Mouse (Mus musculus): ENCODE data around the gene Syt13.

Syt13 gene

DNA sequence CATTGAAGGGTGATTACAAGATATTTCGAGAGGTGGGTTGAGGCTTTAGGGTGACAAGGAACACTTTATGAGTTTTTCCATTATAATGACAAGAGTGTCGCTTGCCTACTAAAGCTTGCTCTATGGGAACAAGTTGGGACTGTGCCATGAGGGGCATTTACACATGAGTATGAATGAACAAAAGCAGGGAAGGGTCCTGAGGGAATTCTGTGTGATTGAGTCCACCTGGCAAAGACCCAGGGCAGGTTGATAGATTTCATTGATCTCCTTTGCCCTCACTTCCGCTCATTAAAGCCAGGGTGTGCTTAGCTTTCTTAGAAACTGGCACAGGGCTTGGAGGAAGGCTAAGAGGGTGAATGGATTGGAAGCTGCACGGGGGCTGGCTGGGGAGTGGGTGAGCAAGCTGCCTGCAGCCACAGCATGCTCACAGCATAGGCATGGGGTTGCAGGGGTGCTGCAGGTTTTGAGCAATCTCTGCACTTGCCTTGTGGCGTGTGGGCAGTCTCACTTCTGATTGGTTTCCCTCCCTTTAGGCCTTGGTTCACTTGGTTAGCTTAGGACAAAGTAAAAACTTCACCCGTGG lies 9.9 kb downstream of the Syt13 start:
- no peak for DNase-seq (ENCODE audit: low spot score)

DNA sequence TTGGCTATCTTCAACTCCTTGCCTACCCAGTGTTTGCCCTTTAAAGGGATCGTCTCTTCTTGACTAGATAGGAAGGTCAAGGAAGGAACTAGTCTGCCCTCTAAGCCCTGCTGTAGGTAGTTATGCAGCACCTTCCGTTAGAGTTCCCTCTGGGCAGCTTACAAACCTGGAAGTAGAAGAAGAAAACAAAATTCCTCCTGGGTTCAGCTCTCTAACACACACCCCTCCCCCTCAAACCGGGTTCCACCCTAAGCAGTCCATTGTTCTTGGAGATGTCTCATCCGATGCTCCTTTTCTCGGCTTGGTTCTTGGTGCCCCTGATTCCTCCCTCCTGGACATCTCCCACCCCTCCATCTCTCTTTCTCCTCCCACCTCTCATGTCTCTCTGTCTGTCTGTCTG lies 14.8 kb downstream of the Syt13 start:
- no peak for DNase-seq (ENCODE audit: low spot score)

DNA sequence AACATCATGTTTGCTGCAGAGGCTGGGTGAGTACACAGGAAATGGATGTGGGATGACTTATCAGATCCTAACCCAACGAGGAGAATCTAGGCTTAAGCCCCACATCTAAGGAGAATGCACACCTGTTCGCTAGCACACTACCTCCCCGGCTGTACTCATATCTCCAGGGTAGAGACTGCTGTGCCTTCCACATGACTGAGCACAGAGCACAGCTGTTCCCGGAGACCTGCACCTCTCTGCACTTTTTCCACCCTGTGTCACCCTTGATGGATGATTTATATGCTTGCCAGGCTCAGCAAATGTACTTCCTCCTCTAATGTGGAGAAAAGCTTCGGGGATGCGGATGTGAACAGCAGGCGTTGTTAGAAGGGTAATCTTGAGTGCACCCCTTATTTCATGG lies 16.2 kb downstream of the Syt13 start:
- DNase-seq (ENCODE audit: low spot score), result no peak

DNA sequence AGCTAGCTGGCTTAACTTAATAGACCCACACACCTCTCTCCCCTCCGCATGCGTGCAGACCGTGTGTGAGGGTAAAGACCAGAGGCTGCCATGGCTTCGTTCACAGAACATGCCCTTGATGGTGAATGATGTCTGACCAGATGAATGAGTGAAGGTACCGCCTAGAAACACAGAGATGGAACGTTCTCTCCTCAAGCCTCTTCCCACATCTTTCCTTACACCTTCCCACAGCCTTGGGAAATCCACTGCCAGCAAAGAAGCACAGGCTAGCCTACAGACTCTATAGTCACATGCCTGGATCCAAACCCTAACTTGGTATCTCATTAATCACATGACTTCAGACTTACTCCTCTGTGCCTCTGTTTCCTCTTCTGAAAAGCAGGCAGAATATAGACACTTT lies 18.5 kb downstream of the Syt13 start:
- DNase-seq (ENCODE audit: low spot score), result no peak

DNA sequence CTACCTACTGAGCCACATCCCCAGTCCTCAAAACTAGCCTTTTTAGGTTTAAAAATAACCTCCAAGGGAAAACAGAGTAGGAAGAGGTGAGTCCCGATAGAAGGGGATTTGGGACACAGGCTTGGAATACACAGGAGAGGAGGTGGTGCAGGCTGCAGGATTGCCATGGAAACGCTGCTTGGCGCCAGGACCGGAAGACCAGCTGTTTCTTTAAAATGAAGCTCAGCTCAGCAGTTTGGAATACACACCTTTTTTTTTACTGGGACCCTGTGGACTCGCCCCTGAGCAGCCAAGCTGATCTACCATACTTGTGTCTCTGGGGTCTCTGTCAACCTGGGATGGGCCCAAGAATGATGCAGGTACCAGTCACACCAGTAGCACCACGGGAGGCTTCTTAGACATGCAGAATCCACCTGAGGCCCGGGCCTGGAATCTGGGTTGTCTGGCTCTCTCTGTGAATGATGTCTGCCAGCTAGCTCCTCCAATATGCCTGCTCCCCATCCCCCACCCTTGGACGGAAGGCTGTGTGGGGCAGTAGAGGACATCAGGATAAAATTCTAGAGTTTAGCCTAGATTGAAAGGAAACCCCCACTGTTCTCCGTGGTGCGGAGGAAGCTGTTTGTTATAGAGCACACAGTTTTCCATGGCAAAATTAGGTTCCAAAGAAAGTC lies 19.5 kb downstream of the Syt13 start:
- DNase-seq (ENCODE audit: low spot score), result peak; percentile 51

DNA sequence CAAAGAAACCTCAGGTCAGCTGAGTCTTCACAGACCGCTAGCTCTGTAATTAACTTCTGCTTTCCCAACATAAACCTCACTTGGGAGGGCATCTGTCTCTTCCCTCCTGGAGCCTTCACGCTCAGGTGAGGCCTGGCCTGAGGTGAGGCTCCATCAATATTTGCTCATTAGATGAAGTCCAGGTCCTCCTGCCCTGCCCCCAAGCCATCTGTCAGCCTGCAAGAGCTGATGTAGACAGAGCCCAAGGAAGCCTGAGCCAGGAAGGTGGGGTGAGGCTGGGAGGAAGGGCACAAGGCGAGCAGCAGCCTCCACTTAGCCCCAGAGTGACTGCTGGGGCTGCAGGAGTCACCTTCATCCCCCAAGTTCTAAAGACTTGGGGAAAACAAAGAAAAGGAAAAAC lies 20.6 kb downstream of the Syt13 start:
- DNase-seq (ENCODE audit: low spot score), result no peak

DNA sequence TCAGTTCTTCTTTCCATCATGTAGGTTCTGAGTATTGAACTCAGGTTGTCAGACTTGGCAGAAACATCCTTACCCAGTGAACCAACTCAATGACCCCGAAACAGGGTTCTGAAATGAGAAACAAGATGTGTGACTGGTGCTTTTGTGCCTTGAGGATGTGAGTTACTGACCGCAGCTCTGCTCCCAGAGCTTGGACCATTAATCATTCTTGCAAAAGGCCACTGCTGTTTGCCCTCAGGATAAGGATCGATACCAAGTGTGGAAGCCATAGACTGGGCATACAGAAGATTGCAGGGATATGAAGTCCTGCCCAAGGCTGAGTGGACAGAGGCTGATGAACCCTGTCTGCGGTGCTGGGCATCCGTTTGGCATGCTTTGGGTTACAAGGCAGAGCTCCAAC lies 23.2 kb downstream of the Syt13 start:
- DNase-seq (ENCODE audit: low spot score), result no peak

DNA sequence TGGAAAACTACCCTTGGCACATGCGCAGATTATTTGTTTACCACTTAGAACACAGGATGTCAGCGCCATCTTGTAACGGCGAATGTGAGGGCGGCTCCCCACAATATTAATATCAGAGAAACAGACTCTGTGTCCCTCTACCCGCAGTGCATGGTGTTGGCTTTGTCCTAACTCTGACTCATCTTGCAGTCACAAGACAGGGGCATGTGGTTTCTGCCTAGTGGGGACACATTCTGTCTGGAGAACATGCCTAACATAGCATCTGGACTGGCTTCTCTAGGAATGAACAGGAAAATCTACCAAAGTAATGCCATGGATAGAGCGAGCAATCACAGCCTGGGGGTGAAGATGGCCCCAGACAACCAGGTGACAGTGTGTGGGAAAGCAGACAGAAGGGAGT lies 23.9 kb downstream of the Syt13 start:
- DNase-seq (ENCODE audit: low spot score), result no peak

DNA sequence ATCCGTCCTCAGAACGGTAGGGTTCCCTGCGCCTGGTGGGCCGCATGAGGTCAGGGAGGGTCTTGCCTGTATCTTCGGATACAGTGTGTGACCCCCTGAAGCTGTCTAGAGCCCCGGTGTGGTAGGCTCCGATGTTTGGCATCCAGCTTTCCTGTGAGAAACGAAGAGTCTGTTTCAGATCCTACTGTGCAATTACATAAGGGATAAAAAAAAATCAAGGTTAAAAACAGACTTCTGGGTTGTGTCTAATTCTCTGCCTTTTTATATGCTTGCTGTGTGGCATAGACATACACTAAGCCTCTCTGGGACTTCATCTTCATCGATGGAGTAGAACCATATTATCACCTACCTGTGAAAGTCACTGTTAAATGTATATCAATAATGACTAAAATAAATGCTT lies 26.1 kb downstream of the Syt13 start:
- DNase-seq (ENCODE audit: low spot score), result no peak

DNA sequence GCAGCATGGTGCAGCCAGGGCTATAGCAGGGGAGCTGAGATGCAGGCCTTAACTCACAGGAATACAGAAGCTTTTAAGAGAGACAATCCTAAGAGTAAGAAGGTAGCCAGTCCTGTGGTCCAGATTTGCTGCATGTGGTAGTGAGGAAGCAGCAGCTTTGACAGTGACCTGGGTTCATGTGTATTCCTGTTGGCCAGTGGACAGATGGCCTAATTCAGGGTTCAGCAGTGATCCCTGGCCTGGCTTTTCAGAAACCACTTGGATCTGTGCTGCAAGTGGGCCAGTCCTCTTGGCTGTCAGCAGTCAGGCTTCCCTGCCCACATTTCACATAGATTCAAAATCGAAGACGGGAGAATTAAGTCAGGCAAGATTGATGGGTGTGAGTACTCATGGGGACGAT lies 26.6 kb downstream of the Syt13 start:
- no peak for DNase-seq (ENCODE audit: low spot score)

DNA sequence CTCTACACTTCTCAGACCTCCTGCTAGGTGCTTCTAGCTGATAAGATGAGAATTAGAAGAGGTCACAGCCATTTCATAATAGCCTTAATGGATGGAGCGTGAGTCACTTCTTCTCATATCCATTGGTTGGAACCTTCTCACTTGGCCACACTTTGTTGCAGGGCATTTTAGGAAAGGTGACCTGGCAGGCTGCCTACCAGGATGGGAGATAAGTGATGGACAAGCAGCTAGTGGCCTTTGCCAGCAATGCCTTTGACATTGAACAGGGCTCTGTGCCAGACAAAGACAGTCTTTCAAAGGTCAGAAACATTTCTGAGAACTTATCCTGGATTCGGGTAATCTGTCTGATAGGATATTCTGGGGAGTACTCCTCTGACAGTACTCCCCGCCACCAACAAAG lies 28.5 kb downstream of the Syt13 start:
- no peak for DNase-seq (ENCODE audit: low spot score)

DNA sequence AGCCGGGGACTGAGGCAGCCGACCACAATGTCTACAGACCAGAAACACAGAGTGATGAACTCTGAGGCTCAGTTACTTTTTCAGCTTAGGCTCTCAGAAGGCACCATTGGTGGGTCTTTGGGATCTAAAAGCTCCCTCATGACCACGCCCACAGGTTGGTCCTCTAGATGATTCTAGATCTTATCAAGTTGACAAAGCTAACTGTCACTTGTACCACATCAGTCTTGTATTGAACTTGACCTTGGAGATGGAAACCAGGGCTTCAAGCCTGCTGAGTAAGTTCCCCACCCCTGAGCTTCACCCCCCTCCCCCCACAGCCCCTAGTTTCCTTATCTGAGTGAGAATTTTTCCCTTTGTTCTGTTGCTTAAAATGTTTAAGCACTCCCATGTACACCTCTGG lies 29.5 kb downstream of the Syt13 start:
- no peak for DNase-seq (ENCODE audit: low spot score)

DNA sequence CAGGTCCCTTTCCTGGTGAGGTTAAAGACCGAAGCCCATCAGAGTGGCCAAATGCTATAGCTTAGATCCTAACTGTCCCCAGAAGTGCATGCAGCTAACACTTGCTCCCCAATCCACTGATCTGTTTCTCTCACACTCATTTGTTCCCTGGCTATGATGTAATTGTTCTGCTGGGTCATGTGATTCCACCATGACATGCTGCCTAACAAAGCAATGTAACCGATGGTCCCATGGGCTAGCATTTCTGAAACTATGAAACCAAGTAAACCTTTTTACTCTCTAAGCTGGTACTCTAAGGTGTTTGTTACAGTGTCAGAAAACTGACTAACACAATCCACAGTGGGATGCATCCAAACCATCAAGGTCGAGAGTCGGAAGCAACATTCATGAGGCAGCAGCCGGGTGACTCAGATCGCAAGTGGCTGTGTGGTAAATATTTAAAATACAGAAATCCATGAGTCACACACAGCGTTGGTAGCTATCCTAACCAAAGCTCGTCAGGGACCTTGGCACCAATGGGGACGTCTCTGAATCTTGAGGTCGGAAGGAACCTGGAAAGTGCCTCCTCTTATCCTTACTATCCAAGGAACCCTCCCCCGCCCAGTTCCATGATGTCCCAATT lies 30.3 kb downstream of the Syt13 start:
- no peak for DNase-seq (ENCODE audit: low spot score)

DNA sequence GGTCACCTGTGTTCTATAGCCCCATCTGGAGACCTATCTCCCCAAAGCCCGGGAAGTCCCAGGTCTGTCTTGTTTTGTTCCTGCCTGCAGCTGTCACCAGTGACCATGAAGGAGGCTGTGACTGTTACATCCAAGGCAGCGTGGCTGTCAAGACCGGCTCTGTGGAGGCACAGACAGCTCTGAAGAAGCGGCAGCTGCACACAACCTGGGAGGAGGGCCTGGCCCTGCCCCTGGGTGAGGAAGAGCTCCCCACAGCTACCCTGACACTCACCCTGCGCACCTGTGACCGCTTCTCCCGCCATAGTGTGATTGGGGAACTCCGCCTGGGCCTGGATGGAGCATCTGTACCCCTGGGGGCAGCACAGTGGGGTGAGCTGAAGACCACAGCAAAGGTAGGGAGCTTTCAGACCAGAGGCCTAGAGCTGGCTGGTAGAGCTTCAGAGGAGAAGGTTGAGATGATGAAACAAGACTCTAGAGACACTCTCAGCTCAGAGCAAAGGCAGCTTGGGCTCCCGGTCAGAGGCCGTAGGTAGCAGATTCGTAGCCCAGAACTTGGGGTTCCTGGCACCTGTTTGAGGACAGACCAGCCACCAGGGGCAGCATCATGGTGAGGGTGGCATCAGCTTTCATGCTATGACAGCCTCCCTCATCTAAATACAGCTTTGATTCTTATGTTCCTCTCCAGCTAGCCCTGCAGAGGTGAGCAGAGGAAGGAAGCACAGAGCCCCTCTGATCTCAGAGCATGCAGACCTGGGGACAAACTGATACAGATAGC lies 31.1 kb downstream of the Syt13 start:
- no peak for DNase-seq (ENCODE audit: low spot score)

DNA sequence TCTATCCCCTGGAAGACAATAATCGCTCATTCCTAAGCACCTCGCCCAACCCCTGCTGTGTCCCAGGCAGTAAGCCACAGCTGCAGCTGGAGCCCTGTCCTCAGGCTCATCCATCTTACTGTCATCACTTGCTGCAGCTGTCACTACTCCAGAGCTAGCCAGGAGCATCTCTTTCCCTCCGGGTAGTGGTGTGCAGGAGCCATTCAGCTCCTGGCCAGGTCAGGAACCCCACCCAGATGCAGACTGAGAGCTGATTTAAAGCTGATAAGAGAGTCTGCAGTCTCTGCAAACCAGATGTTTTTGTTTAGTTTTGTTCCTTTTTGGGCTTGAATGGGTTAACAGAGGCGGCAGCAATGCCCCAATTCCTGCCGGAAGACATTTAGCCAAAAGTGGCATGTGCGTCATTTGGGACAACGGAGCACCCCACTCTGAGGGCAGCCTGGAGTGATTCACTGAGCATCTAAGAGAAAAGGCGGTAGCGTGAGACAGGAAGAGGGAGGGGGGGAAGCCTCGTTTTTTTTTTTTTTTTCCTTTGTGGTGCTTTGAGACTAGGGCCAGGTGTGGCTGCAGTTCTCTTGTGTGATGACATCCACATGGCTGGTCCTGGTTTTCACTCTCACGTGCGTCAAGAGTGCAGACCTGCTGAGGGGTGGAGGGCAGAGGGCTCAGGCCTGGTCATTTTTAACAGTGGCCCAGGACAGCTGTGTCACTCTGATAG lies 33.2 kb downstream of the Syt13 start:
- no peak for DNase-seq (ENCODE audit: low spot score)

DNA sequence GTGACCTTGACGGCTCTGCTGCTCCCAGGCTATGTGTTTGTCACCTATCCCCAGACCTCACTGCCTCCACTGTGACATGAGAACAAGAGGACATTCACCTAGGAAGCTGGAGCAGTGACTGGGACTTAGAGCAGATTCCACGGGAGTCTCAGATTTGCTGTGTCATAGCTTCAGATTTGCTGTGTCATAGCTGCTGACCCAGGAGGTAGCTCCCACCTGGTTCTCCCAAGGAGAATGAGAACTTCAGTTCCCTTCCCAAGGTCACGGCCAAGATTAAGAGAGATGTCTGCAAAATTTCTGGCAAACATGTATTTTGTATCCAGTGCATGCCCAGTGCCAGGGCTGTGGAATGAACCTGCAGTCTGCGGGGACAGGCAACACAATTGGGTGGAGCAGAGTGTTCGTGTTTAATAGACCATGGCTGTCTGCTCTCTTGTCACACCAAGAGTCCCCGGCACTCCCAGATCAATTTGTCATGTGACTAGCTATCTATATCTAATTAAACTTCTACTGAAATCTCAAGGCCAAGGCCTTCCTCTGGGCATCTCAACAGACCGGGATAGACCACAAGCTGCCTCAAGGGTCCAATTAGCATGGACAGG lies 33.9 kb downstream of the Syt13 start:
- DNase-seq (ENCODE audit: low spot score), result no peak

DNA sequence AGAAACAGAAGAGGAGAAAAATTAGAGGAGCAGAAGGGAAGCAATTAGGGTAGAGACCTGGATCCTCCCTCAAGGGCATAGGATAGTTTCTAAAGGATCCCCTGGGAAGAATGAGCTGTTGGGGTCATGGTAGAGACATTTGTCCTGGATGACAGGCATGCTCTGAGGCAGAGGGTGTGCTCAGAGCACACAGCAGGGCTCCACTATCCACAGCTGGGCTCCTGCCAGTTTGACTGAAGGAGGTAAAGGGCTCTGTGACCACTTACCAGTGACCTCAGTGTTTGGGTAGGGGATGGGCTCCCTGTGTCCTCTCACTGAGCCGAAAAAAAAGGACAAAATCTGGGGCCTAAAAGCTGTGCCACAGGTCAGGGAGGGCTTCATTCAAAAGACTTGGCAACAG lies 34.6 kb downstream of the Syt13 start:
- no peak for DNase-seq (ENCODE audit: low spot score)

DNA sequence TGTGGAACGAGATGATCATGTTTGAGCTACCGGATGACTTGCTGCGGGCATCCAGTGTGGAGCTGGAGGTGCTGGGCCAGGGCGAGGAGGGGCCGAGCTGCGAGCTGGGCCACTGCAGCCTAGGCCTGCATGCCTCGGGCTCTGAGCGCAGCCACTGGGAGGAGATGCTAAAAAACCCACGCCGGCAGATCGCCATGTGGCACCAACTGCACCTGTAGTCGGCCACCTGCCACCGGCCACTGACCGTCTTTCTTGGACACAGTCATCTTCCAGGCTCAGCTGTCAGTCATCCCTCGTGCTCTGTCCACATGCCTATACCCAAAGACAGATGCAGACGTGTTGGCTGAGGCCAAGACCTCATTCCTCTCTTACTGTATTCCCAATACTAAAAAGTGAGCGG lies 38.6 kb downstream of the Syt13 start:
- DNase-seq (ENCODE audit: low spot score), result no peak

DNA sequence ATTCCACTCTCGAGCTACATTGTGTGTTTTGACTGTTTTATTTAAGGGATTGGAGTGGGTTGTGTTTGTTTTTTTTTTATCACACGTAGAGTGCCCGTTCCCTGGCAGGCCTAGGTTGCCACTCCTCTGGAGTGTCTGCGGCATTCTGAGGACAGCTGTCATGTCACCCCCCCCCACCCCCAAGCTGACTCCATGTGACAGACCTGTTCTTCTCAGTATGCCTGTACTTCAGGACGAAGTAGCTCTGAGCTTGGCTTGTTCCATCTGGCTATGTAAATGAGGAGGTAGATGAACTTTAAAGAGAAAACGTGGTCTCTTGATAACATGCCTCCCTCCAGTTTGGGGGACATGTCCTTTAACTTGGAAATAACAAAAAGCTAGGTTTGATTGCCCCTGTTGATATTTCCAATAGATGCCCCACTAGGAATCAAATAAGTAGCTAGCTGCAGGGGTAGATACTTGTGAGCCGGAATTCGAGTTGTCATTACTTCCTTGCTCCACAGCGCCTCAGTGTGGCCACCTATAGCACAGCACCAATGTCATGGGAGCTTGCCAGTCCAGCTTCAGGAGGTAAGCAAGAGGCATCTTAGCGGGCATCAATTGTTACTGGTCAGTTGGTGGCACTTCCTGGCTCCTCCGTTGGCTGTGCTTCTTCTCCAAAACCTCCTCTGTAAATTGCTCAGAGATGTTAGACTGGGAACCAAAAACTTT lies 39.7 kb downstream of the Syt13 start:
- DNase-seq (ENCODE audit: low spot score), result peak; percentile 56

DNA sequence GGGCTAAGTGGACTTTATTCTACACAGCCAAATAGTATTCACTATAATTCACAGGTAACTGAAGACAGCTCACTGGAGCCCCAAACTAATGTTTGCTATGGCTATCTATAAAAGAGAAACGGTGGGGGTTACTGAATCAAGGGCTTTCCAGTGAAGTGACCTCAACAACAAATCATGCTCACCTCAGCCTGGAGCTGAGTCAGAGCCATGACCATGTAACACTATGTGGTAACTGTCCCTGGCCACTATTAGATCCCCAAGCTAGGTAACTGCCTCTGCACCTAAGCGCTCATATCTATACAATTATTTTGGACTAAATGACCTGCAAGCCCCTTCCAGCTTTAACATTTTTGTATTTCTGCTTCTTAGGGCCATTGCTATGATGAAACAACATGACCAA lies 42.0 kb downstream of the Syt13 start:
- DNase-seq (ENCODE audit: low spot score), result no peak

DNA sequence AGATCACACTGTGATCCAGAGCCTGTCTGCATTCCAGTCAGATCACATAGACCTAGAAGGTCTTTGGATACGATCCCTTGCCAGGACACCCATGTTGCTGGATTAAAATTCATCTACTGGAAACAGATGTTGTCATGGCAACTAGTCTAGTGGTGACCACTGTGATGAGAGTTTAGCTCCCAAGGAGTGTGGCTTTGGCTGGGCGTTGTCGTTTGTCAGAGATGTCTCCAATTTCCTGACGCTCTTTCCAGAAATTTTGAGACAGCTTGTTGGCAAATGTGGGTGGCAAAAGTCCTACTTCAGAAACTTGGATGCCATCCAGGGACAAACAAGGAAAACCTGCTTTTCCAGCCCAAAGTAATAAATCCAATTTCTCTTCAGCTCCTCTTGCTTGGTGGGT lies 43.7 kb downstream of the Syt13 start:
- DNase-seq (ENCODE audit: low spot score), result no peak

All from left cerebral cortex, adult 11 months (tissue).